Mouse (Mus musculus) liver, embryonic 14.5 days (tissue): ENCODE measurements around the gene Pan3. TPM values are rescaled to one million over a fixed set of nuclear protein-coding genes. Genes with fewer than 3 reads are reported as not detected.

Source experiments
- ATAC-seq: fragments of 200-750 bp; cut with Nextera tagmentation; 2 replicates; pipeline ENCODE4 v1.8.0; 2017; ENCODE audit warnings: moderate number of reproducible peaks, mild to moderate bottlenecking, moderate library complexity; ENCODE audit not compliant: insufficient read depth
- DNase-seq, 3 experiments: peaks; one replicate each; pipeline ENCODE4 v3.0.0-alpha.2; 2012 to 2013; ENCODE audit warnings: low read depth in 3 of 3, low spot score in 3 of 3
- H3K27ac ChIP-seq: fragments of 300-500 bp; sonication (generic); 2 replicates; pipeline ENCODE4 v1.5.1; 2014; ENCODE audit warnings: moderate library complexity, mild to moderate bottlenecking, control low read depth, inconsistent platforms
- H3K27me3 ChIP-seq: fragments of 300-500 bp; sonication (generic); 2 replicates; pipeline ENCODE4 v1.6.1; 2014; ENCODE audit warnings: mild to moderate bottlenecking, low read length, moderate library complexity; ENCODE audit not compliant: control insufficient read depth, insufficient read depth
- H3K36me3 ChIP-seq: fragments of 300-500 bp; sonication (generic); replicated peaks from 2 replicates; pipeline ENCODE4 v1.6.1; 2014; ENCODE audit warnings: low read depth; ENCODE audit not compliant: control insufficient read depth, insufficient read depth
- H3K4me1 ChIP-seq, 2 experiments: fragments of 200-500 bp in 1 of 2; fragments of 300-500 bp in 1 of 2; sonication (generic) in 1 of 2; replicated peaks; 2 replicates each; pipeline ENCODE4 v1.6.1; 2012 to 2014; ENCODE audit warnings: antibody characterized with exemption in 1 of 2, inconsistent platforms in 1 of 2, low read length in 1 of 2; ENCODE audit not compliant: control insufficient read depth in 2 of 2, insufficient read depth in 2 of 2
- H3K4me2 ChIP-seq: fragments of 300-500 bp; sonication (generic); 2 replicates; pipeline ENCODE4 v1.6.1; 2014; ENCODE audit warnings: low read depth, mild to moderate bottlenecking, control low read depth, moderate library complexity
- H3K4me3 ChIP-seq, 2 experiments: fragments of 200-500 bp in 1 of 2; fragments of 300-500 bp in 1 of 2; sonication (generic) in 1 of 2; 2 replicates each; pipeline ENCODE4 v1.5.1; 2012 to 2014; ENCODE audit warnings: low read depth in 2 of 2, low read length in 2 of 2, mild to moderate bottlenecking in 2 of 2, control low read depth in 1 of 2, inconsistent platforms in 1 of 2, moderate library complexity in 1 of 2; ENCODE audit not compliant: insufficient read depth in 1 of 2
- H3K9ac ChIP-seq: fragments of 300-500 bp; sonication (generic); replicated peaks from 2 replicates; pipeline ENCODE4 v1.6.1; 2014; ENCODE audit warnings: mild to moderate bottlenecking, control low read depth, moderate library complexity
- H3K9me3 ChIP-seq: fragments of 300-500 bp; sonication (generic); 2 replicates; pipeline ENCODE4 v1.6.1; 2016; ENCODE audit warnings: low read length, mixed read lengths; ENCODE audit not compliant: control insufficient read depth
- CTCF ChIP-seq: IDR thresholded peaks from 2 replicates; pipeline ENCODE4 v1.5.1; 2016; ENCODE audit warnings: antibody characterized with exemption, low read depth, control low read depth
- EP300 ChIP-seq: IDR thresholded peaks from 2 replicates; pipeline ENCODE4 v1.6.1; 2016; ENCODE audit warnings: antibody characterized with exemption, low read depth
- WGBS: fragments of 180-500 bp; shearing (Covaris S2); extraction: QIAGEN DNeasy Blood & Tissue Kit; methylation state at CpG from one replicate; pipeline ENCODE4 v1.1.7; 2014; ENCODE audit not compliant: insufficient replicate concordance; 5-methylcytosine and 5-hydroxymethylcytosine counted together
- polyA plus RNA-seq, 2 experiments: library from polyadenylated mRNA; depleted of rRNA in 1 of 2; stranded (reverse) in 1 of 2; unstranded in 1 of 2; fragments of >200 nt; fragmentation: Nextera tagmentation in 1 of 2; extraction: Ambion mirVana in 1 of 2; gene quantifications; 2 replicates each; pipeline versions ENCODE4 v1.2.1 to v1.2.3; 2012 to 2014

The Pan3 gene
- polyA plus RNA-seq, 2 experiments, result 17.2 to 31.3 TPM

GRCm38 (mm10) chr5:147579148-147579547 lies 149.2 kb downstream of the Pan3 start:
- no peak overlapping the region for H3K9ac ChIP-seq
- no peak overlapping the region for H3K4me2 ChIP-seq
- H3K9me3 ChIP-seq, result no peaks in the 10 kb centered on the region
- peak; percentile 52 for TF ChIP-seq CTCF
- TF ChIP-seq EP300, result no peak
- H3K4me3 ChIP-seq, result no peak overlapping the region
- H3K36me3 ChIP-seq, result no peaks in the 10 kb centered on the region
- H3K4me1 ChIP-seq, result no peaks in the 10 kb centered on the region
- H3K27ac ChIP-seq, result no peak overlapping the region
- DNase-seq, result no peak
- no peaks in the 10 kb centered on the region for H3K27me3 ChIP-seq
- 78% methylated on average over 7 of the region's 7 CpGs for WGBS
- no peak for ATAC-seq

GRCm38 (mm10) chr5:147579691-147580090 lies 149.7 kb downstream of the Pan3 start:
- Histone ChIP-seq H3K4me2 (no peak overlapping the region), H3K9ac (no peak overlapping the region), H3K27ac (no peak overlapping the region), H3K36me3 (no peaks in the 10 kb centered on the region), H3K4me3 (no peak overlapping the region), H3K4me1 (no peaks in the 10 kb centered on the region), H3K9me3 (no peaks in the 10 kb centered on the region), H3K27me3 (no peaks in the 10 kb centered on the region)
- ATAC-seq, result no peak
- no peak for DNase-seq
- 58% methylated on average over 8 of the region's 8 CpGs for WGBS
- TF ChIP-seq EP300 (no peak), CTCF (no peak)

GRCm38 (mm10) chr5:147580181-147580580 lies 150.2 kb downstream of the Pan3 start:
- Histone ChIP-seq H3K4me2 (no peak overlapping the region), H3K9ac (no peak overlapping the region), H3K36me3 (no peaks in the 10 kb centered on the region), H3K27ac (no peak overlapping the region), H3K27me3 (no peaks in the 10 kb centered on the region), H3K9me3 (no peaks in the 10 kb centered on the region), H3K4me1 (no peaks in the 10 kb centered on the region), H3K4me3 (no peak overlapping the region)
- ATAC-seq (no peak), DNase-seq (no peak)
- 80% methylated on average over 13 of the region's 13 CpGs for WGBS
- TF ChIP-seq CTCF (no peak), EP300 (no peak)

- peak; percentile 90 for TF ChIP-seq CTCF
- no peak for TF ChIP-seq EP300
- ATAC-seq, result no peak
- peak in 1 of 3 experiments; percentile 29 for DNase-seq
- Histone ChIP-seq H3K9ac (no peak overlapping the region), H3K27me3 (no peaks in the 10 kb centered on the region), H3K36me3 (no peaks in the 10 kb centered on the region), H3K4me1 (no peaks in the 10 kb centered on the region), H3K9me3 (no peaks in the 10 kb centered on the region), H3K4me3 (no peak overlapping the region), H3K27ac (no peak overlapping the region), H3K4me2 (no peak overlapping the region)
- 38% methylated on average over 14 of the region's 14 CpGs for WGBS
Observed at GRCm38 (mm10) chr5:147583702-147584298, 153.8 kb downstream of the Pan3 start.

GRCm38 (mm10) chr5:147584648-147585047 lies 154.7 kb downstream of the Pan3 start:
- Histone ChIP-seq H3K4me2 (no peak overlapping the region), H3K9ac (no peak overlapping the region), H3K36me3 (no peaks in the 10 kb centered on the region), H3K27me3 (no peaks in the 10 kb centered on the region), H3K4me1 (no peaks in the 10 kb centered on the region), H3K4me3 (no peak overlapping the region), H3K27ac (no peak overlapping the region), H3K9me3 (no peaks in the 10 kb centered on the region)
- ATAC-seq (no peak), DNase-seq (no peak)
- TF ChIP-seq EP300 (no peak), CTCF (no peak)
- WGBS, result 36% methylated on average over 9 of the region's 9 CpGs
